Mouse (Mus musculus): ENCODE data around the gene Zbtb34.

DNA sequence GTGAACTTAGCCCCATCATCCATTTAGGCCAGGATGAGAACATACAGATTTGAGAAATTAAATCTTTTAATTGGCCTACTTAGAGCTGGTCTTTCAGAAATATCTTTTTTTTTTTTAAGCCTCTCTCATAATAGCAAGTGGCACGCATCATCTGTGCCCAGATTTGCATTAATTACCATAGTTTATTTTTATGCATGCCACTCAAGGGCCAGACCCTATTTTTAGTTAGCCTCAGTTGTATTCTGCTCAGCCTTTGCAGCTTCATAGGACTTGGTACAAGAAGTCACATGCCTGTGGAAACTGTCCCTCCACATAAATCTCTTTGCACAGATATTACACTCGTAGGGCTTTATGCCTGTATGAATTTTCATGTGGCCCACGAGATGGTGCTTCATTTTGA is 22.4 kb upstream of the Zbtb34 start:
- TF ChIP-seq CTCF (IDR thresholded peaks at IDR 0.05; ENCODE audit: extremely low read depth, insufficient read depth, low read length) (no peak), POLR2A (IDR thresholded peaks at IDR 0.05; ENCODE audit: extremely low read depth, insufficient read depth, low read length) (no peak)
